ENCODE assay signal across 8 mouse cellular contexts in the genomic region with DNA sequence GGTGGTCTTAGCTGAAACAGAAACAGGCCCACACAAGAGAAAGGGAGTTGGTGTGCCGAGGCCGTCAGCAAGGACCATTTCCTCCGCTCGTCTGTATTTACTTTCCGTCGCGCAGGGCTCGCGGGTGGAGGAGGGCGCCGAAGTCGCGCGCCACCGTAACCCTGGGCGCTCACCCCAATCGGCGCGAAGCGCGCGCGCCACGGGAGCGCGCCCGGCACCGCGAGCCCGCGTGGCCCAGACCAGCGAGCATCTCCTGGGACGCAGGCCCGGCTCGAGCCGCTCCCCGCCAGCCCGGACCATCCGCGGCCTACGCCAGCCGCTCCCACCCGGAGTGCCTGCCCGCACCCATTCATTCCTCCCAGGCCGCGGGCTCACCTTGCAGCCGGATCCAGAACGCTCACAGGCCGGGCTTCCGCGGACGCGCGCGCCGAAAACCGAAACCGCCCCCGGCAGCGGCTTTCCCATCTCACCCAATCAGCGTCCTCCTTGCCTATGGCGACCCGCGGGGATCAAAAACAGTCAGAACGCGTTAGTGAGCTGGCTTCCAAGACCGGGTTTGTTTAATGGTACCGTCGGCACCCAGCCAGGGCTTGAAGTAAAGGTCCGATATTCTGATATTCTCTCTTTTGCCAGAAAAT. TPM values are rescaled to one million over a fixed set of nuclear protein-coding genes. Genes with fewer than 3 reads are reported as not detected.
DNase-seq lines count a peak whose midpoint lies in the region; ATAC-seq lines count a peak whose summit lies in the region.

Gene Lsm6 (minus strand): TSS at position 468 of the 638 bp plus-strand sequence.

- ATAC-seq in hindbrain, embryonic 12.5 days (ENCODE audit: low FRiP score) = peak; percentile 95

- H3K9ac ChIP-seq in hindbrain, embryonic 12.5 days = peak within 1 kb of the TSS; percentile 86

- peaks cover 5% of the 10 kb centered on the region for H3K36me3 ChIP-seq in hindbrain, embryonic 12.5 days

- no peaks in the 10 kb centered on the region for H3K27me3 ChIP-seq in hindbrain, embryonic 12.5 days

- peak within 1 kb of the TSS; percentile 89 for H3K4me3 ChIP-seq in hindbrain, embryonic 12.5 days

- H3K4me1 ChIP-seq in hindbrain, embryonic 12.5 days = peaks cover 17% of the 10 kb centered on the region

- DNase-seq in NIH3T3 (ENCODE audit: low read depth) = peak; percentile 98
- peak; percentile 99 for DNase-seq in cerebellum, postnatal 10 days
- DNase-seq in frontal cortex, postnatal 10 days (ENCODE audit: low spot score in 2 of 2) = peak; percentile 95 to 98
- DNase-seq in layer of hippocampus, postnatal 14 days (ENCODE audit: low spot score in 2 of 2) = peak; percentile 98 to 99
- DNase-seq in lung, postnatal 14 days = peak; percentile 99
- peak; percentile 99 for DNase-seq in retina, adult 2 months (ENCODE audit: low read depth, low spot score)
- peak; percentile 98 to 99 for DNase-seq in thymus, postnatal 36 days

- peak within 1 kb of the TSS; percentile 96 for H3K27ac ChIP-seq in hindbrain, embryonic 12.5 days

- peak within 1 kb of the TSS; percentile 57 for H3K4me2 ChIP-seq in hindbrain, embryonic 12.5 days (replicated peaks)

- WGBS in hindbrain, embryonic 12.5 days = under 1% methylated on average over 70 of the region's 70 CpGs

- no peaks in the 10 kb centered on the region for H3K9me3 ChIP-seq in hindbrain, embryonic 12.5 days (replicated peaks)

RNA-seq across cellular contexts. Expression of gene Lsm6, which starts in this region (rescaled TPM):
- 176 and 182 TPM in 2 replicates for polyA plus RNA-seq in hindbrain, embryonic 12.5 days (2016; fragmentation: Nextera tagmentation; extraction: Ambion mirVana)
- 10 to 100 TPM; 50.8 to 53.0 TPM for total RNA-seq in layer of hippocampus, postnatal 14 days (2021)

Comparison
In these comparisons a context has a peak if more than half of its experiments do, and no peak if none do; other contexts are left out.
1. Peak in every context shown above with its lines: DNase-seq, ATAC-seq, H3K4me3 ChIP-seq and H3K27ac ChIP-seq.